Mouse (Mus musculus) E14TG2a.4 (cell line): Measurements from ENCODE around the gene Sh3d19.

Experiments
- H3K27me3 ChIP-seq: 2 replicates; pipeline ENCODE4 v1.6.1; 2014; ENCODE audit warnings: low read length, control low read depth; ENCODE audit not compliant: insufficient read depth
- H3K36me3 ChIP-seq: 2 replicates; pipeline ENCODE4 v1.6.1; 2014; ENCODE audit warnings: low read length, control low read depth; ENCODE audit not compliant: insufficient read depth
- H3K4me1 ChIP-seq: replicated peaks from 2 replicates; pipeline ENCODE4 v1.6.1; 2014; ENCODE audit warnings: low read depth, low read length, control low read depth
- H3K4me3 ChIP-seq: replicated peaks from 2 replicates; pipeline ENCODE4 v1.5.1; 2014; ENCODE audit warnings: mild to moderate bottlenecking, low read length
- H3K9me3 ChIP-seq: 2 replicates; pipeline ENCODE4 v1.6.1; 2014; ENCODE audit warnings: low read length, control low read depth
- CTCF ChIP-seq: conservative IDR thresholded peaks from 2 replicates; pipeline ENCODE4 v1.5.1; 2014; ENCODE audit warnings: low read length
- NANOG ChIP-seq: IDR thresholded peaks from 2 replicates; pipeline ENCODE4 v1.6.1; 2014; ENCODE audit warnings: borderline replicate concordance, low read length, mixed read lengths
- POU5F1 ChIP-seq: IDR thresholded peaks from 2 replicates; pipeline ENCODE4 v1.6.1; 2014; ENCODE audit warnings: low read length, borderline replicate concordance

The Sh3d19 gene

DNA sequence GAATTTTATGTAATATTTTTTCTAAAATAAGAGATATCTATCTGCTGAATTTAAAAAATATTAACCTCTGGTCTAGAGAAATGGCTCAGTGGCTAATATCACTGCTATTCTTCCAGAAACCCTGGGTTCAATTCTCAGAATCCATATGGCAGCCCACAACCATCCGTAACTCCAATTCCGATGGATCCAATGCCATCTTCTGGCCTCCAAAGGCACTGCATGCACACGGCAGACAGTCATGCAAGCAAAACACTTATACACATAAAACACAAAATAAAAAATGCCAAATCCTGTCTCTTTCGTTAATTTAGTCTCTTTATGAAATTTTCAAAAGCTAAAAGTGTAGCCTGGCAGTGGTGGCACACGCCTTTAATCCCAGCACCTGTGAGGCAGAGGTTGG is 104.7 kb downstream of the Sh3d19 start:
- Histone ChIP-seq H3K36me3 (no peaks in the 10 kb centered on the region), H3K9me3 (no peaks in the 10 kb centered on the region), H3K27me3 (no peaks in the 10 kb centered on the region), H3K4me3 (no peak overlapping the region), H3K4me1 (peaks cover 7% of the 10 kb centered on the region; the same call in 1 of the 2 replicates)
- TF ChIP-seq CTCF: peak; percentile 49
- TF ChIP-seq NANOG: no peak
- TF ChIP-seq POU5F1: no peak

GRCm38 (mm10) chr3:86076511-86077283 is 105.8 kb downstream of the Sh3d19 start:
- no peak for TF ChIP-seq NANOG
- no peak for TF ChIP-seq POU5F1
- TF ChIP-seq CTCF: no peak
- no peak overlapping the region for H3K4me3 ChIP-seq
- H3K36me3 ChIP-seq: no peaks in the 10 kb centered on the region
- peaks cover 5% of the 10 kb centered on the region; the same call in 1 of the 2 replicates for H3K4me1 ChIP-seq
- no peaks in the 10 kb centered on the region for H3K27me3 ChIP-seq
- no peaks in the 10 kb centered on the region for H3K9me3 ChIP-seq

DNA sequence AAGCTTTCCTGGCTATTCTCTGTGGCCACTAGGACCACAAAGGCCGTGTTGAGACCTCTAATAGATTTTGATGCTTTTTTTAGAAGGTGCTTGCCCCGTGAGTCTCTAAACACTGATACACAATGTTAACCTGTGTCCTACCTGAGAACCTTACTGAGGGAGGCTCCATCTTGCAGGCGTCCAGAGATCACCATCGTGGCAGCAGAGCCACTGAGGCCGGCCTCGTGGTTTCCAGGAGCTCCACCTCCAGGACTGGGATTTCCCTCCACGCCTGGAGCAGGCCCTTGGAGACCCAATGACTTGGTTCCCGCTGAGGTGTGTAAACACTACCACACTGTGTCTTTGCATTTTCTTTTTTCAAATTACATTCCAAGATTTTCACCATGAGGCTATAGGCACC is 112.1 kb downstream of the Sh3d19 start:
- TF ChIP-seq NANOG: no peak
- no peak for TF ChIP-seq POU5F1
- TF ChIP-seq CTCF: no peak
- H3K4me3 ChIP-seq: no peak overlapping the region

GRCm38 (mm10) chr3:86085001-86085400 is 114.1 kb downstream of the Sh3d19 start:
- TF ChIP-seq NANOG (no peak), CTCF (no peak), POU5F1 (no peak)
- Histone ChIP-seq H3K4me3 (0 out of 2 replicates have a peak overlapping the region, but pooled peaks have one; percentile 23), H3K27me3 (no peaks in the 10 kb centered on the region), H3K9me3 (no peaks in the 10 kb centered on the region), H3K36me3 (peaks cover 40% of the 10 kb centered on the region), H3K4me1 (peaks cover 5% of the 10 kb centered on the region; the same call in 1 of the 2 replicates)

More for the DNA sequence above, 112.1 kb downstream of the Sh3d19 start:
- Histone ChIP-seq H3K36me3 (peaks cover 39% of the 10 kb centered on the region), H3K27me3 (no peaks in the 10 kb centered on the region), H3K4me1 (peaks cover 10% of the 10 kb centered on the region; the same call in 1 of the 2 replicates), H3K9me3 (no peaks in the 10 kb centered on the region)

DNA sequence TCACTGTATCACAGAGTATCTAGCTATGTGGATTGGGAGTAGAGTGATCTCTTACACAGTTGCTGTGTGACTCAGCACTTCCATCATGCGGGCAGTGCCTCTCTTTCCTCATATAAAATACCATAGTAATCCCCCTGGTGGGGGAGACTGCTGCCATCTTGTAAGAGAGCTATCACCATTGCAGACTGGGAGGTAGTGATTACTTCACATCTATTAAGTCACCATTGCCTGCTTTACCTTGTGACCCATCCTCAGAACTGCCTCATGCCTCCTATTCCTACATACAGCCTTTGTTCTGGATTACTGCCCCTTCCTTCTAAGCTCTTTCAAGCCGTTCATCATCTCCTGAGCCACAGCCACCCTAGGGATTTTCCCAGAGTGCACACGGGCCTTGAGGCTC is 117.0 kb downstream of the Sh3d19 start:
- TF ChIP-seq CTCF (no peak), POU5F1 (no peak), NANOG (no peak)
- Histone ChIP-seq H3K9me3 (no peaks in the 10 kb centered on the region), H3K27me3 (no peaks in the 10 kb centered on the region), H3K36me3 (peaks cover 37% of the 10 kb centered on the region), H3K4me3 (no peak overlapping the region), H3K4me1 (peaks cover 5% of the 10 kb centered on the region; the same call in 1 of the 2 replicates)

- Histone ChIP-seq H3K4me3 (no peak overlapping the region), H3K36me3 (peaks cover 14% of the 10 kb centered on the region), H3K4me1 (no peaks in the 10 kb centered on the region; the same call in 1 of the 2 replicates), H3K9me3 (no peaks in the 10 kb centered on the region), H3K27me3 (no peaks in the 10 kb centered on the region)
- no peak for TF ChIP-seq POU5F1
- no peak for TF ChIP-seq NANOG
- no peak for TF ChIP-seq CTCF
These were observed 122.4 kb downstream of the Sh3d19 start for GRCm38 (mm10) chr3:86093213-86093845.

- Histone ChIP-seq H3K27me3 (no peaks in the 10 kb centered on the region), H3K9me3 (no peaks in the 10 kb centered on the region), H3K36me3 (peaks cover 14% of the 10 kb centered on the region), H3K4me1 (no peaks in the 10 kb centered on the region; the same call in 1 of the 2 replicates), H3K4me3 (no peak overlapping the region)
- TF ChIP-seq NANOG (no peak), CTCF (no peak), POU5F1 (no peak)
These were observed 123.0 kb downstream of the Sh3d19 start for GRCm38 (mm10) chr3:86093907-86094306.

- no peak overlapping the region for H3K4me3 ChIP-seq
- H3K9me3 ChIP-seq: no peaks in the 10 kb centered on the region
- peaks cover 37% of the 10 kb centered on the region for H3K36me3 ChIP-seq
- H3K4me1 ChIP-seq: no peaks in the 10 kb centered on the region
- no peak for TF ChIP-seq POU5F1
- no peak for TF ChIP-seq CTCF
- no peak for TF ChIP-seq NANOG
- no peaks in the 10 kb centered on the region for H3K27me3 ChIP-seq
These were observed 131.0 kb downstream of the Sh3d19 start for GRCm38 (mm10) chr3:86101956-86102355.
